Mouse (Mus musculus) thymus, adult 2 months (tissue): Measurements from ENCODE around the gene Ankrd33. TPM values are rescaled to one million over a fixed set of nuclear protein-coding genes. Genes with fewer than 3 reads are reported as not detected.

Experiments used
- DNase-seq: peaks from one replicate; pipeline ENCODE4 v3.0.0; 2021
- H3K27ac ChIP-seq: fragments of 200-500 bp; 2 replicates; pipeline ENCODE4 v1.5.1; 2012; ENCODE audit warnings: low read length, control low read depth; ENCODE audit not compliant: control insufficient read depth, insufficient read depth
- H3K27me3 ChIP-seq: fragments of 200-500 bp; 2 replicates; pipeline ENCODE4 v1.6.1; 2012; ENCODE audit warnings: mild to moderate bottlenecking, low read length, moderate library complexity, mixed read lengths; ENCODE audit not compliant: control insufficient read depth, insufficient read depth
- H3K36me3 ChIP-seq: fragments of 200-500 bp; 2 replicates; pipeline ENCODE4 v1.6.1; 2012; ENCODE audit warnings: mild to moderate bottlenecking, low read length, moderate library complexity; ENCODE audit not compliant: control insufficient read depth, insufficient read depth
- H3K4me1 ChIP-seq: fragments of 200-500 bp; replicated peaks from 2 replicates; pipeline ENCODE4 v1.6.1; 2012; ENCODE audit warnings: low read length; ENCODE audit not compliant: control insufficient read depth, insufficient read depth
- H3K4me3 ChIP-seq: fragments of 200-500 bp; 2 replicates; pipeline ENCODE4 v1.5.1; 2012; ENCODE audit warnings: mild to moderate bottlenecking, low read length, control low read depth, moderate library complexity; ENCODE audit not compliant: control insufficient read depth, insufficient read depth
- CTCF ChIP-seq: fragments of 200-500 bp; IDR thresholded peaks from 2 replicates; pipeline ENCODE4 v1.5.1; 2012; ENCODE audit warnings: mild to moderate bottlenecking, control low read depth, low read length, moderate library complexity, borderline replicate concordance; ENCODE audit not compliant: control insufficient read depth, poor library complexity, insufficient read depth; ENCODE audit errors: extremely low read depth
- POLR2A ChIP-seq: fragments of 200-500 bp; IDR thresholded peaks from 2 replicates; pipeline ENCODE4 v1.6.1; 2012; ENCODE audit warnings: mild to moderate bottlenecking, low read length, control low read depth, moderate library complexity; ENCODE audit not compliant: control insufficient read depth, poor library complexity, insufficient read depth; ENCODE audit errors: extremely low read depth
- WGBS: fragments of 180-500 bp; shearing (Covaris S2); methylation state at CpG from one replicate; pipeline ENCODE4 v1.1.7; 2018; 5-methylcytosine and 5-hydroxymethylcytosine counted together
- polyA plus RNA-seq: library from polyadenylated mRNA; depleted of rRNA; stranded (reverse); fragments of >200 nt; gene quantifications from 2 replicates; pipeline ENCODE4 v1.2.3, GENCODE M21; 2012

The Ankrd33 gene
- polyA plus RNA-seq, 1 experiment = not detected

DNA sequence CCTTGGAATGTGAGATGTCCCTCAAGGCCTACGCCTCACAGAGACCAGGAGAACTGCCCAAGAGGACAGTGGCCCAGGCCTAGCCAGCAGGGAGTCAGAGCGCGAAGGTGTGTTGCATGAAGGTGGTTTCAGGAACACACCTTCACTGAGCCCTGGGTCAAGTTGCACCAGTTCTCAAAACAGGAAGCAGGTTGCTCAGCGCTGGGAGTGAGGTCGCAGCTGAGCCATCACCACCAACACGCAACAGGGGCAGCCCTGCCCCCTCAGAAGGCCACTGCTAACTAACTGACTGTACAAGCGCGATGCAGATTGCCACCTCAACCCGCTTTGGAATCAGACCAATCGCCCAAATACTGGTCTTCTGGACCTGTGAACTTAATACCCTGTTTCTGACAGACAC, 31.1 kb upstream of the Ankrd33 start:
- H3K4me3 ChIP-seq = no peak overlapping the region
- no peaks in the 10 kb centered on the region for H3K4me1 ChIP-seq
- H3K36me3 ChIP-seq = no peaks in the 10 kb centered on the region
- no peak overlapping the region for H3K27ac ChIP-seq
- TF ChIP-seq POLR2A (no peak), CTCF (no peak)
- WGBS = 34% methylated on average over 10 of the region's 10 CpGs
- DNase-seq = no peak
- peaks cover 4% of the 10 kb centered on the region for H3K27me3 ChIP-seq

DNA sequence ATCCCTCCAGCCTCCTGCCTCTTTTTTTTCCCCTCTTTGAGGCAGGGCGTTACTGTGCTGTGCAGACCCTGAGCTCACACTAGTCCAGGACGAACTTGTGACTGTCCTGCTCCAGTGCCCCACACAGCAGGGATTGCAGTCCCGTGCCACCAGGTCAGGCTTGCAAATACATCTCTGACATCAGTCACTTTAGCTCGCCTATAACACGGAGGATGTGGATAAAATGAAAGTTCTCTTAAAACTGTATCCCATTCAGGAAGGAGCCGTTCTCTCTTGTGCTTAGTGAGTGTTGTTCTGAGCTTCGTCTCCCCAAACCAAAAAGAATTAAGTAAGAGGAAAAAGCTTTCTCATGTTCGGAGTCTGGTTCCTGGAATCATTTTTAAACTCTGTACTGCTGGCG, 29.1 kb upstream of the Ankrd33 start:
- WGBS = 89% methylated on average over 9 of the region's 9 CpGs
- H3K27ac ChIP-seq = no peak overlapping the region
- H3K27me3 ChIP-seq = no peaks in the 10 kb centered on the region
- no peak overlapping the region for H3K4me3 ChIP-seq
- no peaks in the 10 kb centered on the region for H3K4me1 ChIP-seq
- H3K36me3 ChIP-seq = no peaks in the 10 kb centered on the region
- no peak for DNase-seq
- no peak for TF ChIP-seq POLR2A
- no peak for TF ChIP-seq CTCF

DNA sequence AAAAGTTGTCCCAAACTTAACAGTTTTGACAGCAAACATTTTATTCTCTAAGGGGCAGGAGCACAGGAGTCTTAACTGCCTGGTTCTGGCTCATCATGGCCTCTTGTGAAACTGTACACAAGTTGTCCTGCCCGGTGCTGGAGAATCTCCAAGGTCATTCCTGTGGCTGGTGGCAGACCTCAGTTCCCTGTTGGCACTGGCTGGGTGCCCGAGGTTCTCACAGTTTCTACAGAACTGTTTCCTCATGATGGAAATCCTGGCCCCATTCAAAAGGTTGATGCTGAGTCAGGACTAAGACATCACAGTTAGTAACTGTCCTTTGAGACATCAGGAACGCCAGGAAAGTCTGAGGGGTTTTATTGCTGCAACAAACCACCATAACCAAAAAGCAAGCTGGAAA, 28.6 kb upstream of the Ankrd33 start:
- 35% methylated on average over 3 of the region's 3 CpGs for WGBS
- H3K4me1 ChIP-seq = no peaks in the 10 kb centered on the region
- H3K27me3 ChIP-seq = no peaks in the 10 kb centered on the region
- no peaks in the 10 kb centered on the region for H3K36me3 ChIP-seq
- H3K4me3 ChIP-seq = no peak overlapping the region
- H3K27ac ChIP-seq = no peak overlapping the region
- DNase-seq = no peak
- TF ChIP-seq CTCF (no peak), POLR2A (no peak)

DNA sequence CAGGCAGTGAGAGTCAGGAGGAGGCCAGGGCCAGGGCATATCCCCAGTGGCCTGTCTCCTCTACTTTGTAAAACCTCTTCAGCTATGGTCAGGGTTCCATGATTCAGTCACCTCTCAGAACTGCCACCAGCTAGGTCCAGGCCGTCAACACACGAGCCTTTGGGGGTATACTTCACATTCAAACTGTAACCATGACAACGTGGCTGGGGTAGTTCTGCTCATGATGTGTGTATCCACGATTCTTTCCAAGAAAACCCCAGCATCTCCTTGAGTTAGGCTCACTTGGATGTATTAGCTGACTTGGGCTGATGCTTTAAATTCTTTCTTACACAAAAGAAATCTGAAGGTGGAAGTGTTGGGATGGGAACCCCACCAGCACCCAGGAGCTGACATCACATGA, 27.3 kb upstream of the Ankrd33 start:
- H3K4me3 ChIP-seq = no peak overlapping the region
- WGBS = 90% methylated on average over 4 of the region's 4 CpGs
- no peak for DNase-seq

DNA sequence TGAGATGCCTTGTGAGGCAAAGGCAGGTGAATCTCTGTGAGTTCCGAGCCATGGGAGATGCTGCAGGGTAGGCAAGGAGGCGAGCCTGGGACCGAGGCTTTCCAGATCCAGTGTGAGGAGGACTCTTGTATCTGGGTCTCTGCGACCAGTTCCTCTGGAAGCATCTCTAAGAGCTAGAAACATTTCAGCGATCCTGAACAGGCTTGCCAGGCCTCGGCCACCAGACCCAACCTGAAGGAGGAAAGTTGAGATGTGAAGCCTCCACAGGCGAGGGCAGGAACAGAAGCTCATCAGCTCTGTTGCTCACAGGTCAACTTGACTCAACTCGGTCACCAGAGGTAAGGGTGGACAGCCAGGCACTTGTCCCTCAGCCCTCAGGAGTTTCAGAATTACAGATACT, 24.0 kb upstream of the Ankrd33 start:
- H3K4me1 ChIP-seq = no peaks in the 10 kb centered on the region
- no peak for TF ChIP-seq POLR2A
- TF ChIP-seq CTCF = no peak
- no peak overlapping the region for H3K27ac ChIP-seq
- WGBS = 95% methylated on average over 8 of the region's 8 CpGs
- no peaks in the 10 kb centered on the region for H3K27me3 ChIP-seq
- no peak overlapping the region for H3K4me3 ChIP-seq
- DNase-seq = no peak
- no peaks in the 10 kb centered on the region for H3K36me3 ChIP-seq

More for the DNA sequence above, 27.3 kb upstream of the Ankrd33 start:
- no peaks in the 10 kb centered on the region for H3K27me3 ChIP-seq
- TF ChIP-seq POLR2A (no peak), CTCF (no peak)
- no peak overlapping the region for H3K27ac ChIP-seq
- H3K4me1 ChIP-seq = no peaks in the 10 kb centered on the region
- H3K36me3 ChIP-seq = no peaks in the 10 kb centered on the region

DNA sequence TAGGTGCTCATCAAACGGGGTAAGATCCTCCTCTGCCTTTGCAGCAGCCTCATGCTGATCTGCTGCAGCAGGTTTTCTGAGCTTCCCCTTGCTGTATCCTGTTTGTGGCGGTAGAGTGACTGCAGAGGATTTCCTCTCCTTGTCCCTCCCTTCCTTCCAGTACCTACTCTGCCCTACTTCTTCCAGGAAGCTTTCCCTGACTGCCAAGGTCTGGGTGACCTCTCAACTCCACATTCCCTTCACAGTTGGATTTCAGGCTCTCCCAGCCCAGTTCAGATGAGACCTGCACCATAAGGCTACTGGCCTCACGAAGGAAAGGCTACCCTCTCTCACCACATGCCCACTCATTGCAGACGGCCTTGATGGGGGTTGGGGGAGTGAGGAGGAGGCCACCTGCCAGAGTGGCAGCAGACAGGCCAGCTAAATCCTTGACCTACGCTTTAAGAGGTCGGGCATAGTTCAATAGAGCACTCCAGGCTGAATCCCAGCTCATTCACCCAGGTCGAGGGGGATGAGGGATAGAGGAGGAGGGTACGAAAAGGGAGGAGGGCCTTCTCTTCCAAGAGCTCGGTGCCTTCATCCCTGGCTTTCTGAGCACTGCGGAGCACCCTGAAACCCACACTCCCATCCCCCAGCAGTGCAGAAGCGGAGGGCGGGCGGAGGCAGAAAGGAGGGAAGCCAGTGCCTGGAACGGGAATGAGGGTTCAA, 23.3 kb upstream of the Ankrd33 start:
- Histone ChIP-seq H3K27me3 (no peaks in the 10 kb centered on the region), H3K4me1 (no peaks in the 10 kb centered on the region), H3K27ac (no peak overlapping the region), H3K36me3 (no peaks in the 10 kb centered on the region), H3K4me3 (no peak overlapping the region)
- TF ChIP-seq CTCF (no peak), POLR2A (no peak)
- DNase-seq = no peak
- whole genome bisulfite sequencing = 75% methylated on average over 14 of the region's 14 CpGs

DNA sequence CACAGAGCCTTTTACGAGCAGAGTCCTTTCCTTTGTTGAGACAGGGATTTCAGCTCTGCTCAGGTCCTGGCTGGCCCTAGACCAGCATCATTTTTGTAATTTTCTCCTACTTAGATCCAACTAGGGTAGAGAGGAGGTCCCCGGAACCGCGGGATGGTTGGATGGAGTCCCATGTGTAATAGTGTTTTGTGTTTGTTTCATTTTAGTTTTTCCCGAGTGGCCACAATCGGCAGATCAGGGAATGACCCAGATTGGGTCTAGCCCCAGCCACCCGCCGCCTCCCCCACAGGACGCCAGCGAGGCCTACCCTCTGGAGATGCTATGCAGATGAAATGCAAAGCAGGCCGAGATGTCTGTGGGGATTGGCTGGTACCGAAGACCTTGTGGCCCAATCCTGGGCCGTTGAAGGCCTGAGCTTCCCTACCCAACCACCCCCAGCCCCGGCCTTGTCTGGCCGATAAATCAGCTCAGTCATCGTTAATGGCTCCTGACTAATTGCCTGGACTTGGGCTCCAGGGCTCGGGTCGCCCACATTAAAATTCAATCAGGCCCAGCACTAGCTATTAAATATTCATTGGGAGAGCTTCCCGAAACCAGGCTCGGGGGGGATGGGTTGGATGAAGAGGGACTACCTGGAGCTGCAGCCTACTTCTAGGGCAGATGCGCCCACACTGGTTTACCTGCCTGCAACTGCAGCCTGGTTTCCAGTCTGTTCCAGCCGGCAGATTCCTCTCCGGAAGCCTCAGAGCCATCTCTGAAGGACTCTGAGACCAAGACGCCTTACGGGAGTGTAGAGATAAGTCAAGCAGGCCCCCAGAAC, 22.5 kb upstream of the Ankrd33 start:
- Histone ChIP-seq H3K27ac (no peak overlapping the region), H3K4me3 (no peak overlapping the region), H3K27me3 (no peaks in the 10 kb centered on the region; the same call in 1 of the 2 replicates), H3K36me3 (no peaks in the 10 kb centered on the region), H3K4me1 (no peaks in the 10 kb centered on the region)
- TF ChIP-seq CTCF = no peak
- TF ChIP-seq POLR2A = no peak
- DNase-seq = no peak
- WGBS = 90% methylated on average over 25 of the region's 25 CpGs
